Mouse (Mus musculus) layer of hippocampus, adult 9-10 months (tissue): ENCODE results near the gene Nup93.

ENCODE experiments used
- DNase-seq: peaks from one replicate; pipeline ENCODE4 v3.0.0; 2022; ENCODE audit warnings: low spot score

Nup93 gene

GRCm38 (mm10) chr8:94363906-94364305, 149.5 kb downstream of the Nup93 start:
- DNase-seq = no peak

GRCm38 (mm10) chr8:94364686-94365312, 150.4 kb downstream of the Nup93 start:
- DNase-seq = no peak

- DNase-seq = no peak
These were observed 151.1 kb downstream of the Nup93 start for GRCm38 (mm10) chr8:94365410-94365981.
